Mouse (Mus musculus): ENCODE results near the gene Atp13a4. TPM values are rescaled to one million over a fixed set of nuclear protein-coding genes. Genes with fewer than 3 reads are reported as not detected.

The Atp13a4 gene
- 0.19 and 0.30 TPM in 2 replicates for polyA plus RNA-seq (2015; fragmentation: Nextera tagmentation; extraction: Ambion mirVana)

- no peaks in the 10 kb centered on the region for H3K9me3 ChIP-seq
- 82% methylated on average over 11 of the region's 11 CpGs for WGBS
- H3K4me2 ChIP-seq (replicated peaks) = no peak within 1 kb of the TSS
- no peak within 1 kb of the TSS for H3K9ac ChIP-seq
- no peaks in the 10 kb centered on the region; the same call in 1 of the 2 replicates for H3K4me1 ChIP-seq (replicated peaks)
- ATAC-seq = no peak
- no peak within 1 kb of the TSS for H3K27ac ChIP-seq
- no peaks in the 10 kb centered on the region for H3K36me3 ChIP-seq
- H3K4me3 ChIP-seq (replicated peaks) = no peak within 1 kb of the TSS
- H3K27me3 ChIP-seq (replicated peaks) = no peaks in the 10 kb centered on the region
Observed at GRCm38 (mm10) chr16:29544829-29545228, at the start of gene Atp13a4. Gene Atp13a4 (minus strand): TSS chr16:29544864.

- no peak overlapping the region for H3K9ac ChIP-seq
Observed at GRCm38 (mm10) chr16:29592171-29592570, 47.5 kb upstream of the Atp13a4 start.

GRCm38 (mm10) chr16:29579787-29580176 is 35.1 kb upstream of the Atp13a4 start:
- Histone ChIP-seq H3K27ac (peak overlapping the region; percentile 52; the same call in 1 of the 2 replicates), H3K9me3 (no peaks in the 10 kb centered on the region), H3K36me3 (no peaks in the 10 kb centered on the region), H3K27me3 (replicated peaks) (no peaks in the 10 kb centered on the region), H3K4me3 (replicated peaks) (peak overlapping the region; percentile 90), H3K4me2 (replicated peaks) (peak overlapping the region; percentile 80), H3K4me1 (replicated peaks) (peaks cover 5% of the 10 kb centered on the region; the same call in 1 of the 2 replicates), H3K9ac (peak overlapping the region; percentile 95)
- peak; percentile 35 for ATAC-seq
- WGBS = 6% methylated on average over 12 of the region's 12 CpGs

More at GRCm38 (mm10) chr16:29592171-29592570, 47.5 kb upstream of the Atp13a4 start:
- Histone ChIP-seq H3K4me2 (replicated peaks) (no peak overlapping the region), H3K36me3 (peaks cover 15% of the 10 kb centered on the region; the same call in 1 of the 2 replicates), H3K27me3 (replicated peaks) (no peaks in the 10 kb centered on the region), H3K9me3 (no peaks in the 10 kb centered on the region), H3K4me1 (replicated peaks) (no peaks in the 10 kb centered on the region), H3K4me3 (replicated peaks) (no peak overlapping the region), H3K27ac (no peak overlapping the region)
- ATAC-seq = no peak
- WGBS = 82% methylated on average over 7 of the region's 7 CpGs

GRCm38 (mm10) chr16:29579167-29579786 is 34.6 kb upstream of the Atp13a4 start, which contains the start of gene Opa1:
Gene Opa1 (plus strand): TSS chr16:29579334.
- peak within 1 kb of the TSS; percentile 90 for H3K4me3 ChIP-seq (replicated peaks)
- peak within 1 kb of the TSS; percentile 95 for H3K9ac ChIP-seq
- H3K4me2 ChIP-seq (replicated peaks) = peak within 1 kb of the TSS; percentile 80
- H3K9me3 ChIP-seq = no peaks in the 10 kb centered on the region
- ATAC-seq = peak; percentile 99
- H3K27me3 ChIP-seq (replicated peaks) = no peaks in the 10 kb centered on the region
- under 1% methylated on average over 39 of the region's 39 CpGs for WGBS
- H3K36me3 ChIP-seq = no peaks in the 10 kb centered on the region
- peak within 1 kb of the TSS; percentile 52; the same call in 1 of the 2 replicates for H3K27ac ChIP-seq
- H3K4me1 ChIP-seq (replicated peaks) = peaks cover 5% of the 10 kb centered on the region; the same call in 1 of the 2 replicates

- Histone ChIP-seq H3K9ac (no peak overlapping the region), H3K27me3 (replicated peaks) (no peaks in the 10 kb centered on the region), H3K27ac (no peak overlapping the region), H3K36me3 (no peaks in the 10 kb centered on the region), H3K4me3 (replicated peaks) (no peak overlapping the region), H3K4me2 (replicated peaks) (no peak overlapping the region), H3K4me1 (replicated peaks) (peaks cover 4% of the 10 kb centered on the region; the same call in 1 of the 2 replicates), H3K9me3 (no peaks in the 10 kb centered on the region)
- WGBS = 8% methylated on average over 5 of the region's 5 CpGs
- ATAC-seq = no peak
Observed at GRCm38 (mm10) chr16:29575620-29576019, 31.0 kb upstream of the Atp13a4 start.

GRCm38 (mm10) chr16:29574013-29574412 is 29.3 kb upstream of the Atp13a4 start:
- Histone ChIP-seq H3K36me3 (no peaks in the 10 kb centered on the region), H3K27me3 (replicated peaks) (no peaks in the 10 kb centered on the region), H3K9me3 (no peaks in the 10 kb centered on the region), H3K9ac (no peak overlapping the region), H3K4me3 (replicated peaks) (no peak overlapping the region), H3K4me2 (replicated peaks) (no peak overlapping the region), H3K4me1 (replicated peaks) (no peaks in the 10 kb centered on the region), H3K27ac (no peak overlapping the region)
- WGBS = 68% methylated on average over 4 of the region's 4 CpGs
- ATAC-seq = no peak

- no peaks in the 10 kb centered on the region for H3K9me3 ChIP-seq
- WGBS = 6% methylated on average over 7 of the region's 7 CpGs
- no peaks in the 10 kb centered on the region for H3K4me1 ChIP-seq (replicated peaks)
- ATAC-seq = peak; percentile 49
- H3K36me3 ChIP-seq = no peaks in the 10 kb centered on the region
- H3K4me3 ChIP-seq (replicated peaks) = no peak overlapping the region
- no peak overlapping the region for H3K27ac ChIP-seq
- no peaks in the 10 kb centered on the region for H3K27me3 ChIP-seq (replicated peaks)
- H3K9ac ChIP-seq = no peak overlapping the region
- peak overlapping the region; percentile 45 for H3K4me2 ChIP-seq (replicated peaks)
Observed at GRCm38 (mm10) chr16:29560869-29561268, 16.2 kb upstream of the Atp13a4 start.

GRCm38 (mm10) chr16:29560454-29560853 is 15.8 kb upstream of the Atp13a4 start:
- Histone ChIP-seq H3K9me3 (no peaks in the 10 kb centered on the region), H3K36me3 (no peaks in the 10 kb centered on the region), H3K27ac (no peak overlapping the region), H3K27me3 (replicated peaks) (no peaks in the 10 kb centered on the region), H3K4me3 (replicated peaks) (no peak overlapping the region), H3K4me2 (replicated peaks) (peak overlapping the region; percentile 45), H3K4me1 (replicated peaks) (no peaks in the 10 kb centered on the region), H3K9ac (no peak overlapping the region)
- 29% methylated on average over 10 of the region's 10 CpGs for WGBS
- ATAC-seq = peak; percentile 59

GRCm38 (mm10) chr16:29559667-29560066 is 15.0 kb upstream of the Atp13a4 start:
- 83% methylated on average over 5 of the region's 5 CpGs for WGBS
- Histone ChIP-seq H3K4me1 (replicated peaks) (no peaks in the 10 kb centered on the region), H3K27me3 (replicated peaks) (no peaks in the 10 kb centered on the region), H3K4me2 (replicated peaks) (no peak overlapping the region), H3K36me3 (no peaks in the 10 kb centered on the region), H3K27ac (no peak overlapping the region), H3K9ac (no peak overlapping the region), H3K4me3 (replicated peaks) (no peak overlapping the region), H3K9me3 (no peaks in the 10 kb centered on the region)
- no peak for ATAC-seq

GRCm38 (mm10) chr16:29541261-29541683 is 3.4 kb downstream of the Atp13a4 start:
- H3K36me3 ChIP-seq = no peaks in the 10 kb centered on the region
- no peak overlapping the region for H3K27ac ChIP-seq
- ATAC-seq = no peak
- H3K4me1 ChIP-seq (replicated peaks) = no peaks in the 10 kb centered on the region; the same call in 1 of the 2 replicates
- no peak overlapping the region for H3K9ac ChIP-seq
- peak overlapping the region; percentile 43 for H3K4me2 ChIP-seq (replicated peaks)
- H3K9me3 ChIP-seq = no peaks in the 10 kb centered on the region
- WGBS = 50% methylated on average over 11 of the region's 11 CpGs
- H3K27me3 ChIP-seq (replicated peaks) = no peaks in the 10 kb centered on the region
- peak overlapping the region; percentile 7; the same call in 1 of the 2 replicates for H3K4me3 ChIP-seq (replicated peaks)

GRCm38 (mm10) chr16:29539906-29540305 is 4.8 kb downstream of the Atp13a4 start:
- H3K9ac ChIP-seq = no peak overlapping the region
- no peak overlapping the region for H3K4me3 ChIP-seq (replicated peaks)
- no peaks in the 10 kb centered on the region for H3K9me3 ChIP-seq
- H3K4me1 ChIP-seq (replicated peaks) = no peaks in the 10 kb centered on the region; the same call in 1 of the 2 replicates
- no peaks in the 10 kb centered on the region for H3K36me3 ChIP-seq
- no peaks in the 10 kb centered on the region for H3K27me3 ChIP-seq (replicated peaks)
- ATAC-seq = no peak
- H3K4me2 ChIP-seq (replicated peaks) = no peak overlapping the region
- no peak overlapping the region for H3K27ac ChIP-seq

- Histone ChIP-seq H3K4me3 (replicated peaks) (no peak overlapping the region), H3K4me1 (replicated peaks) (no peaks in the 10 kb centered on the region; the same call in 1 of the 2 replicates), H3K36me3 (no peaks in the 10 kb centered on the region), H3K27me3 (replicated peaks) (no peaks in the 10 kb centered on the region), H3K9ac (no peak overlapping the region), H3K27ac (no peak overlapping the region), H3K4me2 (replicated peaks) (no peak overlapping the region), H3K9me3 (no peaks in the 10 kb centered on the region)
- WGBS = 78% methylated on average over 15 of the region's 15 CpGs
- no peak for ATAC-seq
Observed at GRCm38 (mm10) chr16:29536411-29537204, 8.1 kb downstream of the Atp13a4 start.

Measured in intestine, embryonic 15.5 days (tissue).